Mouse (Mus musculus) spleen, adult 2 months (tissue): ENCODE data around the gene Pappa.

Experiments used
- CTCF ChIP-seq: fragments of 200-500 bp; IDR thresholded peaks from 2 replicates; pipeline ENCODE4 v1.5.1; 2011; ENCODE audit warnings: mild to moderate bottlenecking, inconsistent platforms; ENCODE audit not compliant: insufficient read depth, insufficient read length, insufficient replicate concordance; ENCODE audit errors: extremely low read depth
- POLR2A ChIP-seq: fragments of 200-500 bp; IDR thresholded peaks from 2 replicates; pipeline ENCODE4 v1.6.1; 2011; ENCODE audit warnings: low read depth, low read length, inconsistent platforms

- TF ChIP-seq CTCF, result no peak
- TF ChIP-seq POLR2A, result no peak
These were observed 278.3 kb downstream of the Pappa start for GRCm38 (mm10) chr4:65402286-65402685.
